Comparison of ENCODE assay signal across 13 mouse cellular contexts in the genomic region with DNA sequence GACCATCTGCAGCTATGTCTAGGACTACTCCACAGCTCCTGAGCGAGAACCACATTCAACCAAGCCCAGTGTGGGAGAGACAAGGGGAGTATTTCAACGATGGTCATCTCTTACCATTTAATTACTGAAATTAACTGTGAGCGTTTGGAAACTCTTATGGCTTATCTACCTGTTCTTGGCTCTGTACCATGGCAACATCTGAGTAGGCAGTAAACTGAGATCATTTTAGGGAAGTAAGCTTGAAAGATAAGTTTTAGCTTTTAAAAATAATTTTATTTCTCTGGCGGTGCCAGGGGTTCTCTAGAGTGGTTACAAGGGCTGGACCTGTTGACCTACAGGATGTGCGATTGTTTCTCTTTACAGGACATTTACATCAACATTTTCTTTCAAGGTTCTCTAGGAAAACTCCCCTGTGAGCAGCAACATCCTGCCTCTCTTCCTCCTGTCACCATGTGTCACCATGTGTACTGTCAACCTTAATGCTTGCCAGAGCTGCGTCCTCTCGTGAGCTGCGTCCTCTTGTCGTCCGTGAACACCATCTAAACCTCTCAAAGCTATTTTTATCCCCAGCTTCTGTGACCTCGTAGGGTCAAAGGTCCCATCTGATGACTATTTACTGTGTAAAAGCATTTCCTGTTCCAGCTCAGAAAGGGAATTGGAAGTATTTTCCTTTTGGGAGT. TPM values are rescaled to one million over a fixed set of nuclear protein-coding genes. Genes with fewer than 3 reads are reported as not detected.
DNase-seq lines count a peak whose midpoint lies in the region; ATAC-seq and TF ChIP-seq lines count a peak whose summit lies in the region.
"Had no signal": no experiment of that assay in that cellular context is flagged by ENCODE, and none has a peak within 500 bp of the region (broad histone marks: within the 10 kb centered on the region; RNA-seq: fewer than 3 reads in every experiment).

No protein-coding gene starts in this region.

- no peaks in the 10 kb centered on the region for H3K27me3 ChIP-seq in heart, embryonic 14.5 days (ENCODE audit: control insufficient read depth, insufficient read depth, low read length)
- no peaks in the 10 kb centered on the region for H3K27me3 ChIP-seq in intestine, embryonic 15.5 days (replicated peaks)

- H3K4me2 ChIP-seq in heart, embryonic 14.5 days (ENCODE audit: low read length), result peak overlapping the region; percentile 5; the same call in 1 of the 2 replicates
- H3K4me2 ChIP-seq in intestine, embryonic 15.5 days (replicated peaks), result no peak overlapping the region

- peaks cover 26 to 53% of the 10 kb centered on the region in 2 experiments for H3K4me1 ChIP-seq in heart, embryonic 14.5 days (ENCODE audit: control insufficient read depth in 2 of 2, insufficient read depth in 2 of 2, low read length in 2 of 2)
- H3K4me1 ChIP-seq in intestine, embryonic 15.5 days (replicated peaks), result no peaks in the 10 kb centered on the region

- H3K36me3 ChIP-seq in heart, embryonic 14.5 days (ENCODE audit: control insufficient read depth, insufficient read depth, low read length), result peaks cover 23% of the 10 kb centered on the region
- H3K36me3 ChIP-seq in intestine, embryonic 15.5 days, result no peaks in the 10 kb centered on the region

- no peak for ATAC-seq in heart, embryonic 14.5 days (ENCODE audit: insufficient number of reproducible peaks, insufficient read depth, low FRiP score, low read depth)
- ATAC-seq in CD4-positive, CD25-positive, alpha-beta regulatory T cell, adult 4 months, result no peak
- no peak for ATAC-seq in intestine, embryonic 15.5 days
- ATAC-seq: intestine, embryonic 16.5 days; Patski had no signal

- peak overlapping the region; percentile 13; the same call in 1 of the 2 replicates for H3K9ac ChIP-seq in heart, embryonic 14.5 days (ENCODE audit: low read length)
- H3K9ac ChIP-seq in intestine, embryonic 15.5 days, result no peak overlapping the region

- WGBS in heart, embryonic 14.5 days, result 23% methylated on average over 11 of the region's 11 CpGs
- 50% methylated on average over 11 of the region's 11 CpGs for WGBS in intestine, embryonic 15.5 days

- peak; percentile 25 for DNase-seq in gastrocnemius, adult 2 months
- no peak for DNase-seq in gastrocnemius, adult 8-10 months (ENCODE audit: low spot score in 2 of 2)
- peak; percentile 42 for DNase-seq in MEL-GATA-1-ER (ENCODE audit: extremely low read depth, low read depth)
- peak; percentile 38 for DNase-seq in lung, postnatal 25 days (ENCODE audit: low spot score)
- no peak for DNase-seq in thymus, postnatal 25 days
- DNase-seq: cerebellum, postnatal 25 days; gastrocnemius, postnatal 10 days; thymus, adult 2 months had no signal

- no peak overlapping the region for H3K4me3 ChIP-seq in gastrocnemius, adult 2 months
- no peak overlapping the region for H3K4me3 ChIP-seq in heart, embryonic 14.5 days (ENCODE audit: control insufficient read depth in 1 of 2, insufficient read depth in 1 of 2, low read depth in 1 of 2, low read length in 2 of 2)
- no peak overlapping the region for H3K4me3 ChIP-seq in intestine, embryonic 15.5 days (replicated peaks)

- peak overlapping the region; percentile 9; the same call in 1 of the 2 replicates for H3K27ac ChIP-seq in gastrocnemius, adult 2 months
- peak overlapping the region; percentile 6 to 14; a peak in 3 of 4 replicates for H3K27ac ChIP-seq in heart, embryonic 14.5 days (replicated peaks in 1 of 2; ENCODE audit: control insufficient read depth in 1 of 2, insufficient read depth in 1 of 2, low read depth in 2 of 2, low read length in 2 of 2)
- no peak overlapping the region for H3K27ac ChIP-seq in intestine, embryonic 15.5 days

- TF ChIP-seq CTCF in gastrocnemius, adult 2 months (IDR thresholded peaks at IDR 0.05), result no peak

- intact Hi-C loops in gastrocnemius, adult 2 months (cut with DNase I), result no loop called here

- H3K9me3 ChIP-seq in heart, embryonic 14.5 days (ENCODE audit: control insufficient read depth, low read length), result no peaks in the 10 kb centered on the region
- H3K9me3 ChIP-seq in intestine, embryonic 15.5 days, result no peaks in the 10 kb centered on the region

RNA-seq across cellular contexts. Expression of gene Hopx, which starts 15.5 kb away (rescaled TPM):
- 1 to 10 TPM; 2.2 to 5.4 TPM for total RNA-seq in gastrocnemius, adult 2 months (2021)
- 1 to 10 TPM; 1.2 to 2.7 (median 2.2) TPM for total RNA-seq in gastrocnemius, adult 8-10 months (2022)
- polyA plus RNA-seq in heart, embryonic 14.5 days (2014; fragmentation: Nextera tagmentation; extraction: Ambion mirVana), result 30.1 and 34.0 TPM in 2 replicates
- 10 to 100 TPM; 16.4 to 20.4 TPM for polyA plus RNA-seq in CD4-positive, CD25-positive, alpha-beta regulatory T cell, adult 4 months (2017; shearing (Covaris generic))
- polyA plus RNA-seq in intestine, embryonic 15.5 days (2015; fragmentation: Nextera tagmentation; extraction: Ambion mirVana), result 3.5 and 3.8 TPM in 2 replicates
- polyA plus RNA-seq: Patski had no signal

Comparison
In these comparisons a context has a peak if more than half of its experiments do, and no peak if none do; other contexts are left out.
1. DNase-seq: peak in gastrocnemius, adult 2 months (single experiment), MEL-GATA-1-ER (single experiment) and lung, postnatal 25 days (single experiment); none in gastrocnemius, adult 8-10 months (0 of 2) and thymus, postnatal 25 days (single experiment).